Mouse (Mus musculus) natural killer cell, adult 2 months (primary cell): ENCODE results near the gene Acap1.
A peak's percentile ranks its signal among the peaks of the same experiment; 100 is the strongest.
"Not testable (repeated sequence)": the region's sequence is repeated elsewhere in the genome, so short reads cannot be mapped to it uniquely, and the experiment has no call there.

Source experiments
- DNase-seq, 2 experiments: peaks; one replicate each; pipeline ENCODE4 v3.0.0; 2022; ENCODE audit warnings: low spot score in 2 of 2

The Acap1 gene

DNA sequence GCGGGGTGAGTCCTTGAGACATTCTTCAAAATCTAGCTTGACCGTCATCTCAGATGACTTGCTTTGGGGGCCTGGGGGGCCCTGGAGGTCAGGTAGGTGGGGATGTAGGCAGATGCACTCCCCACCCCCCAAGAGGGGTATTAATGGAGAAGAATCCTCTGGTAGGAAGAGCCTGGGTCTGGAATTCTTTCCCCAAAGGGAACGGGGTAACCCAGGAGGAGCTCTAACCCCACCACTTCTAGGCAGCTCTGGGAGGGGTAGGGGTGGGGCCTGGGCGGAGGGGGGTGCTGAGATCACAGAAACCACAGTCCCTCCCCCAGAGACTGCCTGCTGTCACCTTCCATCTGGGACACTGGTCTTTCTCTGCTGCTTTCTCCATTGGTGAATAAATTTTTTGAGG is at the start of gene Acap1:
TSS of gene Acap1 (minus strand) at position 249 of the 400 bp plus-strand sequence.
- peak; percentile 63 to 70 for DNase-seq

GRCm38 (mm10) chr11:69940962-69941361 is 45.6 kb upstream of the Acap1 start:
- no peak for DNase-seq

GRCm38 (mm10) chr11:69939731-69940130 is 44.4 kb upstream of the Acap1 start:
- no peak for DNase-seq

- DNase-seq = no peak
These were observed 43.8 kb upstream of the Acap1 start for GRCm38 (mm10) chr11:69939181-69939580.

DNA sequence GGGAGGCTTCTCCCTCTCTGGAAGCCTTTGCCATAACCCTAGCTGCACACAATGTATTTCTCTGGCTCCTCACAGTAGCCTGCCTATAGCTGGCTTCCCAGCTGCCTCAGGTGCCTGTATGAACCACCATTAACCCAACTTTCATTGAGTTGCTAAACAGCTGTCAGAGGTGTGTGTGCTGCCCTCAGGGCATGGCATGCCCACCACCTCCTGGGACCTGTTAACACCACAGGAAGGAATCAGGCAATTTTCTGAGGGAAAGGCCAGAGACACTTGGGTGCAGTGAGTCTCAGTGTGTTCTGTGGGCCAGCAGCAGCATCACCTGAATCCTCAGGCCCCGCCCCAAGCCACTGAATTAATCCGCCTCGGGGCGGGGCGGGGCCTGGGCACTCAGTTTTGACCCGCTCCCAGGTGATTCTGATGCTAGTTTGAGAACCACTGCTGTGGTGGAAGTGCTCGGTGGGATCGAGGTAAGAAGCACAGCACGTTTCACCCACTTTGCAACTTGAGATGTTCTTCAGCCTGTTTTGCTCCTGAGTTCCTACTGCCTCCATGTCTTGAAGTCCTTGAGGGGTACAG is 43.2 kb upstream of the Acap1 start:
- no peak for DNase-seq

DNA sequence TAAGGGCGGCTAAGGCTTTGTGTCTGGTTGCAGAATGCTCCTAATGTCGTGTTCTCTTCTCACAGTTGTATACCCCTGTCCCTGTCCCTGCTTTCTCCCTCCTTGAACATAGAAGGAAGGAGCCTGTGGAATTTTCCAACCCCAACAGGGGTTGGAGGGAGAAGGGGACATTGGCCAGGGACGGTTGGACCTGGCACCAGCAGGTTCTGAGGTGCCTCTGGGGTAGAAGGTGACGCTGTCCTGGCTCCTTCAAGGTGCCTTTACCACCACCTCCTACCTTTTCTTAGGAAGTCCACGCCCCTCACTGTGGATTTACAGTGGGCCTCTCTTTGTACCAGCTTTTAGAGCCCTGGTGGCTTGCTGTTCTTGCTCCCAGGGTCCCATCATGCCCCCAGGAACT is 42.5 kb upstream of the Acap1 start:
- no peak for DNase-seq

DNA sequence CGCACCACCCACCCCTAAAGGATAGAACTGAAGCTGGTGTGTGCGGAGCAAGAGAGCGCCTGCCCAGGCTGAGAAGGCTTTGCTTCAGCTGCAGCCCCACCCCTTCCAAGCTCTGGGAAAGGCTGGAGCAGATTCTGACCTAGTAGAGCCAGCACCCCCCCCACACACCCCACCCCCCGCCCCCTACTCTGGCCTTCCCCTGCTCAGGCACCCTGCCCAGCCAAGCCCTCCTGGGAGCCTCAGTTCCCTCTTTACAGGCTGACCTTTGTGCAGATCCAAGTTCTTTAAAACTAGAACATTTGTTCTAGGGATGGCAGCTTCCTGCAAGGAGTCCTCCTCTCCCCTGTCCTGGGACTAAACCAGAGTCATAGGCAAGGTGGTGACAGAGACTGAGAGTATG is 42.0 kb upstream of the Acap1 start:
- DNase-seq = no peak

- no peak for DNase-seq
These were observed 41.5 kb upstream of the Acap1 start for GRCm38 (mm10) chr11:69936714-69937347.

DNA sequence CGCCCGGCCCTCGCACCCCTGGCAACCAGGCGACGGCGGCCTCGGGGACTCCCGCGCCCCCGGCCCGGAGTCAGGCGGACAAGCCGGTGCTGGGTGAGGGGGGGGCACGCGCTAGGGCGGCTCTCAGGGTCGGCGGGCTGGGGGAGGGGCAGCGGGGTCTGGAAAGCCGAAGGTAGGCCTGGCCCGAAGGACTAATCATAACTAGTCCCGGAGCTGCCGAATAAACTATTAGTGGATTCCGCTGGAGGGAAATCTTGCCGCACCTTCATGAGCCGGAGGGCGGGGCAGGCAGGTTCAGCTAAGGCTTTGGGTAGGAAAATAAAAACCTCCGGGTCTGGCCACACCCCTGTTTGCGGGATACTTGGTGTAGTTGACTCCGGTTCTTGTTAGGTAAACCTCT is 40.8 kb upstream of the Acap1 start:
- no peak for DNase-seq

GRCm38 (mm10) chr11:69935137-69935879 is 40.0 kb upstream of the Acap1 start, which contains the start of gene Ybx2:
Gene Ybx2 (plus strand): TSS chr11:69935796.
- DNase-seq = peak; percentile 69 to 84

DNA sequence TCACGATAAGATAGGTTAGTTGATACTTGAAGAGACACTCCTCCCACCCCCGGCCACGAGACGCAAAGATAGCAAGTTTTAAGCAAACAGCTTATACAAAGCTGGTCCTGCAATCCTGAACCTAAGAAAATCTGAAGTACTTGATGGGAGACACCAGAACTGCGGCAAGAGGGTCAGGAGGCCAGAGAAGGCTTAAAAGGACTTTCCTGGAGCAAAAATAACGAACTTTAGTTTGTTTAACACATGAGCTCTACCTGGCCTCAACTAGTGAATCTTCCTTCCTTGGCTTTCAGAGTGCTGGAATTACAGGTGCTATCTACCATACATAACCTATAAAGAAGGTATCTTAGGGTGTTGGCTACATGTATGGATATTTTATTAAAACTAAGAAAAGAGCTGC is 39.3 kb upstream of the Acap1 start:
- DNase-seq = no peak

- peak; percentile 85 to 89 for DNase-seq
These were observed 38.8 kb upstream of the Acap1 start for GRCm38 (mm10) chr11:69934169-69934568.

- no peak for DNase-seq
These were observed 37.7 kb upstream of the Acap1 start for GRCm38 (mm10) chr11:69933066-69933465.

- no peak for DNase-seq
These were observed 36.9 kb upstream of the Acap1 start for GRCm38 (mm10) chr11:69932254-69932653.

DNA sequence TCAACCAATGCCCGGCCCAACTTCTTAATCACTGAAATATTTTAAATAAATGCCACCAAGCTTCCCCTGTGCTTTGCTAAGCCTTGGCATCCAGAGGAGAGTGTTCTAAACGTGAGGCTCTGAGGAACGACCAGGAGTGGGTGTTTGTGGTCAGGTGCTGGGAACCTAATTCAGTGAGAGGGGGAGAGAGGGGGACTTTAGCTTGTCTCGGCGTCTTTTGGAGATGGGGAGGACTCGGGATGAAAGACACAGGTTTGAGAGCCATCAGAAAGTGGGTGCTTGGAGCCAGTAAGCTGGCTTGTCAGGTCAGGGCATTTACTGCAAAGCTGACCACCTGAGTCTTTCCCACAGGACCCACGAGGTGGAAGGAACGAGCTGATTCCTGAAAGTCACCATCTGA is 36.4 kb upstream of the Acap1 start:
- DNase-seq = no peak

DNA sequence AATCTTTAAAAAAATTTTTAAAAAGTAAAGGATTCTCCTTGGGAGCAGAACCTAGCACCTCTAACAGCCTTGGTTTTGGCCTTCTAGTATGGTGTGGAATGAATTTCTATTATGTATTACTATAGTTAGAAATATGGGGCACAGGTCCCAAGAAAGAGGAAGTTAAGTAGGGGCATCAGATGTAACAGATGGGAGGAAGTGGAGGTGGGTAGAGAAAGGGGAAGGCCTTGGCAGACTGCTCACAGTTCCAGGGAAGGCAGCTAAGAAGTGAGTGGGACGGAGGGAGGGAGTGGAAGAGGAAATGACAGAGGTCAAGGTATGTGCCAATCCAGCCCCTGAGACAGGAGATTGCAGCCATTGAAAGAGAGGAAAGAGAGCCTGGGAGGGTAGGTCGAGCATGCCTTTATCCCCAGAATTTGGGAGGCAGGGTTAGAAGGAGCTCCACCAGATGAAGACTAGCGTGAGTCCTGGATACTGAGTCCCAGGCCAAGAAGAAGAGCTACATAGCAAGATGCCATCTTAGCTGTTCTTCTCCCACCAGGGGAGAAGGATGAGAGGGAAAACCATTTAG is 35.7 kb upstream of the Acap1 start:
- no peak for DNase-seq

DNA sequence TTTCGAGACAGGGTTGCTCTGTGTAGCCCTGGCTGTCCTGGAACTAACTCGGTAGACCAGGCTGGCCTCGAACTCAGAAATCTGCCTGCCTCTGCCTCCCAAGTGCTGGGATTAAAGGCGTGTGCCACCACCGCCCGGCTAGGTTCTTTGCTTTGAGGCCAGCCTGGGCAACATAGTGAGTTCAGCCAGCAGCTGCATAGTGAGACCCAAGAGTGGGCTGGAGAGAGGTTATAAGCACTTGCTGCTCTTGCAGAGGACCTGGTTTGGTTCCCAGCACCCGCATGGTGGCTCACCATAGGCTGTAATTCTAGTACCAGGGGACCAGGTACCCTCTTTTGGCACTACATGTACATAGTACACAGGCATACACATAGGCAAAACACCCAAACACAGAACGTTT is 34.8 kb upstream of the Acap1 start:
- not testable (repeated sequence) for DNase-seq

GRCm38 (mm10) chr11:69929712-69930111 is 34.4 kb upstream of the Acap1 start:
- no peak for DNase-seq

DNA sequence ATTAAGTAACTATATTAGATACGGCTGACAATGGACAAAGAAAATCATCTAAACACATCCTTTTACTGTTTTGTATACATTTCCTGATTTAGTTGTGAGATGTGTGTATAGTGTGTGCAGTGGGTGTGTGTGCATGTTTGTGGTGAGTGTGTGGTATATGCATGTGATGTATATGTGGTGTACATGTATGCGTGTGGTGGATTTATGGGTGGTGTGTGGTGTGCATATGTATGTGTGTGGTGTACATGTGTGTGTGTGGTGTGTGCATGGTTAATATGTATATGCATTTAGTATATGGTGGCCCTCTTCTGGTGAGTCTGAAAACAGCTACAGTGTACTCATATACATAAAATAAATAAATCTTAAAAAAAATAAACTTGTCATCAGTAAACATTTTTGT is 32.2 kb upstream of the Acap1 start:
- DNase-seq = no peak

DNA sequence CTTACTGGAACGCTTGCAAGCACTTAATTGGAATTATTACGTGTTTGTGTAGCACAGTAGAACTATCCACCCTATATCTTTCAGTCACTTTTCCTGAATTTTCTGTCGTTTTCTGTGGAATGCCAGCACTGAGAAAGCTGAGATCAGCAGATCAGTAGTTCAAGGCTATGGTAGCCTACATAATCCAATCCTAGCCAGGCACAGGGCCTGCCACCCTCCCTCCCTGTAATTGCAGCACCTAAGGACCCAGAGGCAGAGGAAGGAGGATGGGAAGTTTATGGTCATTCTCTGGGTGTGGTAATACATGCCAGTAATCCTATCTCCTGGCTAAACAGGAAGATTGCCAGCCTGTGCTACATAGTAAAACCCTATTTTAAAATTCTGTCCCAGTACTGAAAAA is 27.5 kb upstream of the Acap1 start:
- DNase-seq = no peak

DNA sequence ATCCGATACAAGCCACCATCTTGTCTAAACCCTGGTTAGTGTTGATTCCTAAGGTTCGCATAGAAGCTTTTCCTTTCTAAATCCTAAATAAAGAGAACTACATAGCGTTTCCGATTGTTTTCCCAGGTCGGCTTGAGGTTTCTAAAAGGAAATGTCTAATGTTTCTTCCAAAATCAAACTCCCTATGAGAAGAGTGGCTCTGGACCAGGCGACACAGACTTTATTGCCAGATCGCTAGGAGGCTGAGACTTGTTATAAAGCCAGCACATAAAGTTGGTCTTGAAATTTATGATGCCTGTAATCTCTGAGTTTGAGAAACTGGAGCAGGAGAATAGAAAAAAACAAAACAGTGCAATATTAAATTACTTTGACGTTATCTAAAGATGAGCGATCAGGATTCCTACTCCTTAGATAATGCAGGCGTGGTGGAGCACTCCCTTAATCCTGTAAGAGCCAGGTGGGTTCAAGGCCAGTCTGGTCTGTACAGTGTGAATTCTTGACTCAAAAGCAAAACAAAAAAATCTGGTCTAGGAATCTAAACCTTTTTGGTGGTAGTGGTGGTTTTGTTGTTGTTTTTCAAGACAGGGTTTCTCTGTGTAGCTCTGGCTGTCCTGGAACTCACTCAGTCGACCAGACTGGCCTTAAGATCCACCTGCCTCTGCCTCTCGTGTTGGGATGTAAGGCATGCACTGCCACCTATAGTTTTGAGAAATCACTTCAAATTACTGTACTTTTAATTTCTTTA is 26.8 kb upstream of the Acap1 start:
- no peak for DNase-seq
